Mouse (Mus musculus): ENCODE results near the gene Ube2q1. TPM values are rescaled to one million over a fixed set of nuclear protein-coding genes. Genes with fewer than 3 reads are reported as not detected.
A peak's percentile ranks its signal among the peaks of the same experiment; 100 is the strongest.

Gene Ube2q1
- total RNA-seq, 2 experiments from 2014 or later: 76.2 to 79.4 TPM

DNA sequence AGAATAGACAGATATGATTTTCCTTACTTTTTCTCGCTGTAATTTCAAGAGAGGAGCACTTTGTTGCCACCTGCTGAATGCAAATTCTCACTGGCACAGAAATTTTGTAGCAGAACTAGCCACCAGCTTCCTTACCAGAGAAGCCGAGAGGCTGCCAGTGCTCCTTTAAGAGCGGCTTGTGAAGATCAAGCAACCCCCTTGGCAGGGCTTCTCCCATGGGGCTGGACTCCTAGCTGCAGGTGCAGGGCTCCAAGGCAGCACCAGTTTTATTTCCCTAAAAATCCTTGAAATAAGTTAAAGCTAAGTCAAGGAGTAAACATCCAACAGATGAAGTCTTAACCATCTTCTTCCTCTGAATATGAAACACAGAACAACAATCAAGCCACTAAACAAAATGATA is 38.8 kb downstream of the Ube2q1 start:
- intact Hi-C loops (cut with DNase I): loop anchor here (5.0 kb wide), 1 partner anchor 45 kb away; no protein-coding TSS in a partner anchor
- no peak for DNase-seq (ENCODE audit: extremely low spot score in 1 of 2, low spot score in 2 of 2)

DNA sequence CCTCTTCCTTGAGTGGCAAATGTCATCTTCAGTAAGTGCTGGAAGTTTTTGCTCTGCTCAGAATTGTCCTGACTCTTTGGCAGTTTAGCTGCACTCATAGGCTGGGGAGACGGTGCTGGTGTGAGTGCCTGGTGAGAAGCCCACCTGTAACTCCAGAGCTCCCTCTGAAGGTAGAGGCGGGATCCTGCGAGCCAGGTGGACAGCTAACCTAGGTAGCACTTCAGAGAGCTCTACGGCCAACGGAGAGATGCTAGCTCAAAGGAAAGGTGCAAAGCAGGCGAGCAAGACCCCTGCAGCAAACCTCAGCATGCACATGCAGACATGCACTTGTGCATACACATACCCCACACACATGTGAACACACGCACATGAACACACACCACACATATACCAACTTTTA is 40.6 kb downstream of the Ube2q1 start:
- DNase-seq (ENCODE audit: extremely low spot score in 1 of 2, low spot score in 2 of 2): no peak
- intact Hi-C loops (cut with DNase I): loop anchor here (5.0 kb wide), 1 partner anchor 43 kb away; no protein-coding TSS in a partner anchor

DNA sequence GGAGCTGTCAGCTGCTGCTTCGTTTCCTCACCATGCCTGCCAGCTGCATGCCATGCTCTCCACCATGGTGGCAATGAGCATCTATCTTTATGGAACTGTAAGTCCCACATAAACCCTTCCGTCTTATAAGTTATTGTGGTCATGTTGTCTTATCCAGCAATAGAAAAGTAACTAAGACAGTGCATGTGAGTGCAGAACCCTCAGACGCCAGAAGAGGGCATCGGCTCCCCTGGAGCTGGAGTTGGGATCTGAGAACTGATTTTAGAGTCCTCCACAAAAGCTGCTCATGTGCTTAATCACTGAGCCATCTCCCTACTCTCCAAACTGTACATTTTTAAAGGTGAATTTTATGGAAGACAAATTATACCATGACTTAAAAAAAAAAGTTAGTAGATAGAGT is 43.6 kb downstream of the Ube2q1 start:
- DNase-seq (ENCODE audit: extremely low spot score in 1 of 2, low spot score in 2 of 2): peak in 1 of 2 experiments; percentile 40
- intact Hi-C loops (cut with DNase I): no loop called here

DNA sequence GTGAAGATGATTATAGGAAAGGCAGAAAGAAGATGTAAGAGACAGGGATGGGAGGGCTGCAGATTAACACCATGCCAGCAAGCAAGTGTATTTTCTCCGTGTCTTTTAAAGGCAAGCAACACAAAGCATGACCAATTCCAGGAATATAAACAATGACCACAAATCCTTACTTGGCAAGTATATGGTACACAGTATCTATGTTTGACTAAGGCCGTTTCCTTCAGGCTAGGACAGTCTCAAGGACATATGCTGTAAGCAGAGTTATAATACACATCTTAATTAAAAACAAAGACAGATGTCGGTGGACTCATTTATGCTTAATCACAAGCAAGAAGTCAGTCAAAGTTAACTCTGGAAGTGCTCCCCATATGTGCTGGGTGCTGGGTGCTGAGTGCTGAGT is 45.2 kb downstream of the Ube2q1 start:
- intact Hi-C loops (cut with DNase I): no loop called here
- no peak for DNase-seq (ENCODE audit: extremely low spot score in 1 of 2, low spot score in 2 of 2)

DNA sequence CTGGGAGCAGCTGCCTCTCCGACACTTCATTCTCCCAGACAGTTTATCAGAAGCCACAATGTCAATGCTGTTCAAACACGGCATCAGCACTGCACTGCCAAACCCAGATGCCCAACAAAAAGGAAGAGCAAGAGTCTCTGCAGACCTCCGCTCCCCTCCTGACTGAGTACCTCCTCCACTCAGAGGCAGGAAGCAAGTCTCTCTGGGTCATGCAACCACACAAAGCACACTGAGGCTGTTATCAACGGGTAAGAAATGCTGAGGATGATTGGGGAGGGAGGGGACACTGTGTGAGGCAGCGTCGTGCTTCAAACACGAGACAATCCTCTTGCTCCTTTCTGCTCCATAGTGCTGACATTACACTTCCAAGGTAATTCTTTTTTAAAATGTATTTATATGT is 46.5 kb downstream of the Ube2q1 start:
- DNase-seq (ENCODE audit: extremely low spot score in 1 of 2, low spot score in 2 of 2): no peak
- intact Hi-C loops (cut with DNase I): no loop called here

DNA sequence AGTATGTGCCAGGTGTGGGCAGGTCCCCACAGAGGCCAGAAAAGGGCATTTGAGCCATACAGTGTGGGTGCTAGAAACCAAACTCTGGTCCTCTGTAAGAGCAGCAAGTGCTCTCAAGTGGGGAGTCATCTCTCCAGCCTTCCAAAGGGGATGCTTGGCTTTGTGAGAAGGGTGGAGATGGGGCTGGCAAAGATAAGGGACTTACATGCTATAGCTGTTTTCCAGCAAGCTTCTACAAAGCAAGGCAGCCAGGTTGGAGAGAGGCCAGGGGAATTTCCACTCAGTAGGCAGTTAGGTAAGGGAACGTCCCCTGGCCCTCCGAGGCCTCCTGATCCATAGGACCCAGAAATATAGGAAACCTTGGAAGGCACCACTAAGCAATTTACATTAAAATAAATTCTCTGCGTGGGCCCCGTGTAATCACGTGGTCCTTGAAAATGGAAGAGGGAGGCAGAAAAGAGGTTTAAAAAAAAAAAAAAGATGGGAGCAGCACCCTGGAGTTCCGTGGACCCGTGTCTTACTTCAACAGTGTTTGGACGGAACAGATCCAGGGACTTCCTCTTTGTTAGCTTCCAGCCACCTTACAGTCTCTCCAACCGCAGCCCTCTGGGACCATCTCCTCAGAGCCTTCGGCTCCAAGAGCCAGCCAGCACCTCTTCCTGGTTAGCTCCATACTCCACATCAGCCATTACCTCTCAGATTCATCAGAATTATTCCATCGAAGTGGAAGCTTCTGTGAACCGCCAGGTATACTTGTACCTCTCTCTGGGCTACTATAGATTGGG is 47.1 kb downstream of the Ube2q1 start:
- intact Hi-C loops (cut with DNase I): no loop called here
- DNase-seq (ENCODE audit: extremely low spot score in 1 of 2, low spot score in 2 of 2): no peak

DNA sequence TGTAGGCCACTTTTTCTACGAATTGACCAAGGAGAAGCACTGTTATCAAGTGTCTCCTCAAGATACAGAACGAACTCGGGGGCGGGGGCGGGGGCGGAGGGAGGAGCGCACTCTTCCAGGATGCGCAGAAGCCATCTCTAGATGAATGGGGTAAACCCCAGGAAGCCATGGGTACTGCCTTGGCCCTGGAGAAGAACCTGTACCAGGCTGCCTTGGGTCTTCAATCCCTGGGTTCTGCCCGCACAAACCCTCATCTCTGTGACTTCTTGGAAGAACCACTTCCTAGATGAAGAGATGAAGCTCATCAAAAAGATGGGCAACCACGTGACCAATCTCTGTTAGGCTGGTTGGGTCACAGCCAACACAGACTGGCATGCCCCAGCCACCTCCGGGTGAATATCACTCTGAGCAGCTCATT is 47.7 kb downstream of the Ube2q1 start:
- DNase-seq (ENCODE audit: extremely low spot score in 1 of 2, low spot score in 2 of 2): no peak

DNA sequence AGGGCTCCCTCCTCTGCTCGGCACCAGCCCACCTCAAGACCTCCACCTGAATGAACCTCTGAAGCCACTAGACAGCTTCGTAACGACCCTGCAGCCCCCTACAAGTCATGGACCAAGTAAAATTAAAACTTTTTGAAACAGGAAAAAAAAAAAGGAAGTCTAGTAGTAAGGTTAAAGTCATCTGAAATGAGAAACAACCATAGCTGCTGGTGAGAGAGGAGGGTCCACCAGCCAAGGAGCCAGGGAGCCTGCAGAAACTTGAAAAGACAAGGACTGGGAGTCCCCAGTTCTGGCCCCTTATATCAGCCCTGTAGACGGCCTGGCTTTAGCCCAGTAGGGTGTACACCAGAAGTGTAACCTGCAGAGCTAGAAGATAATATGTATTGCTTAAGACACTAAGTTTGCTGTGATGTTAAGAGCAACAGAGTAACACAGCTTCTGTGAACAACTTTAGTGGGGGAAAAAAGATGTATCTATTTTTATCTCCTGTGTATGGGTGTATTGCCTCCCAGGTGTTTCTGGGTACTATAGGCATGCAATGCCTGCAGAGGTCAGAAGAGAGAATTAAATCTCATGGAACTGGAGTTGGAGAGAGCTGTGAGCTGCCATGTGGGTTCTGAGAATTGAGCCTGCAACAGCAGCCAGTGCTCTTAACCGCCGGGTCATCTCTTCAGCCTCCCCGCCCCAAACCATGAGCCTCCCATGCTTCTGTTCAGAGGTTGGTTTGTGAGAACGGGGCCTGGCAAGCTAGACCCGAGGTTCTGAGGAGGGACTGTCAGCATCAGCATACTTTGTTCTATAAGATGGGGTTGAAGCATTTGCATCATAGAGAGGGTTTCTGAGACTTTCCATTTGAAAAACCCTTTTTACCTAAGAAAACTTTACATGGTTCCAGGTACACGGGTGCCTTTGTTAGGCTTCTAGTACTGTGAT is 48.4 kb downstream of the Ube2q1 start:
- DNase-seq (ENCODE audit: extremely low spot score in 1 of 2, low spot score in 2 of 2): no peak
- intact Hi-C loops (cut with DNase I): no loop called here

More for the DNA sequence above, 47.7 kb downstream of the Ube2q1 start:
- intact Hi-C loops (cut with DNase I): no loop called here

DNA sequence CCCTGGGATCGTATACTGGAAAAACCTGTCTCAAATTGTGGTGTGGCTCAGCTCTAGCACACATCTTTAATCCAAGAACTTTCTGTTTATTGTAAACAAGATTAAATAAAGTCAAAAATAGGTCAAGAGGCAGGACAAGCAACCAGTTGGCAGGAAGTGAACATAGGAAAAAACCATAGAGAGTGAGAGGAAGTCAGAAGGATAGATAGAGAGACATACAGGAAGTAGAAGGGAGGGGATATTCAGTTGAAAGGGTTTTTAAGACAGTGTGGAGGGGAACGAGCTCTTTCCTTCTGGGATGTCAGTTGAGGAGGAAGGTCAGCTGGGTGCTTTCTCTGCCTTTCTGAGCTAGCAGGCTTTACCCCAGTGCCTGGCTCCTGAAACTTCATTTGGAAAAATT is 50.2 kb downstream of the Ube2q1 start:
- DNase-seq (ENCODE audit: extremely low spot score in 1 of 2, low spot score in 2 of 2): no peak
- intact Hi-C loops (cut with DNase I): no loop called here

DNA sequence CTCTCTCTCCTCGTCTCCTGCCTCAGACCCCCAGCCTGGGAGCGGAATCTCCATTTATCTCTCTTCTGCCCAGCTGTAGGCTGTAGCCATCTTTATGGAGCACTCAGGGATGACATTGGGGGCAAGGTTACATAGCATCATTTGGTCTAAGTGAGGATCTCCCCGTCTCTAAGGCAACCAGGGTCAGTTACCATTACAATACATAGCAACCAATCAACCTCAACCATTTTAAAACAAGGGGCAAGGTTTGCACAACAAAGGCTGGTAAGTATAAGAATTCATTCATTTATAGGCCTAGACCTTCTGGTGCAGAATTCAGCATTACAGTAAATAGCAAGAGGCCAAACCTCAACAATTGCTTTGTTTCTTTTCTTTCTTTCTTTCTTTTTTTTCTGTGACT is 52.9 kb downstream of the Ube2q1 start:
- DNase-seq (ENCODE audit: extremely low spot score in 1 of 2, low spot score in 2 of 2): no peak
- intact Hi-C loops (cut with DNase I): no loop called here

DNA sequence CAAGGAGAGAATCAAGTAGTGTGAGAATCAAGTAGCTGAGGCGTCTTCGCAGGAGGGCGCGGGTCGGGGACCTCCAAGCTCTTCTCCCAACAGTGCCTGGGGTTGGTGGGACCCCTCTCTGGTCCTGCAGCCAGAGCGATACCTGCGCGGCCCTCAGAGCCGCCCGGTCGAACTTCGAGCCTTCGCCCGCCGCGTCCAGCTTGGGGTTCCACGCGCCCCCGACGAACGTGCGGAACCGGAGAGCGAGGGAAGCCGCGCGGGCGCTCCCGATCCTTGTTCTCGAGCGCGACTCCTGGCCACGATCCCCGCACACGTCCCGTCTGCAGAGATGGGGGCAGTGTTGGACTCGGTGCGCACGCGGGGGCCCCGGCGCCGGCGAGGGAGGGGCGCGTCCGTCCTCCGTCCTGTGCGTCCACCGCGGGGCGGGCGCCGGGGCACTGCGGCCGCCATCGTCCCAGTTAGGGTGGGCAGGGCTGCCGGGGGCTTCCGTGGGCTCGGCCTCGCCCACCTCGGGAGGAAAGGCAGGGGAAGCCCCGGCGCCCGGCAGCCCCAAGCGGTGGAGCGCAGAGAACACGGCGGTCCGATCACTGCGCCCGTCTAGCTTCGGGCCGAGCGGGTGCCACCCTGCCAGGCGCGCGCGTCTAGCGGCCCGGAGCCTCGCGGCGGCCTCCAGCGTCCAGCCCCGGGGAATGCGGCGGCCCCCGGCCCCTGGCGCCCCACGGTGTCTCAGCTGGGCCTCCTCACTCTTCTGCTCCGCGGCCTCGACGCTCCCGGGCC is 57.6 kb downstream of the Ube2q1 start, which contains the start of gene She:
Gene She, plus strand, starts transcription at position 556 of the 777 bp plus-strand sequence.
- intact Hi-C loops (cut with DNase I): no loop called here

More for the DNA sequence above, 57.6 kb downstream of the Ube2q1 start, which contains the start of gene She:
- peak in 1 of 2 experiments; percentile 69 for DNase-seq (ENCODE audit: extremely low spot score in 1 of 2, low spot score in 2 of 2)

Other genes starting within 250 kb of the Ube2q1 start
- 100 to 1,000 TPM in 1 of 2 experiments, 10 to 100 TPM in 1; 95.8 to 113 TPM for gene Adar, start 58.6 kb upstream of the Ube2q1 start, total RNA-seq (2021)
- gene Chrnb2, start 9.0 kb upstream of the Ube2q1 start, total RNA-seq (2021): 10 to 100 TPM; 26.0 to 26.9 TPM
- 1 to 10 TPM; 3.1 to 3.3 TPM for gene She, start 57.8 kb downstream of the Ube2q1 start, total RNA-seq (2021)
- gene Il6ra, start 139.6 kb downstream of the Ube2q1 start, total RNA-seq (2021): 1 to 10 TPM; 4.1 to 4.4 TPM
- 10 to 100 TPM; 77.0 to 88.7 TPM for gene Atp8b2, start 189.9 kb downstream of the Ube2q1 start, total RNA-seq (2021)
- gene Hax1, start 225.2 kb downstream of the Ube2q1 start, total RNA-seq (2021): 10 to 100 TPM; 53.4 to 60.2 TPM